Mouse (Mus musculus) heart, embryonic 15.5 days (tissue): Measurements from ENCODE around the gene Celsr1. TPM values are rescaled to one million over a fixed set of nuclear protein-coding genes. Genes with fewer than 3 reads are reported as not detected.

Experiments used
- ATAC-seq: fragments of 200-750 bp; cut with Nextera tagmentation; replicated peaks from 2 replicates; pipeline ENCODE4 v1.8.0; 2017; ENCODE audit warnings: low read depth, moderate TSS enrichment; ENCODE audit not compliant: insufficient number of reproducible peaks, insufficient read depth, low FRiP score
- H3K27ac ChIP-seq: fragments of 300-500 bp; sonication (generic); 2 replicates; pipeline ENCODE4 v1.5.1; 2015; ENCODE audit warnings: mild to moderate bottlenecking, inconsistent platforms
- H3K27me3 ChIP-seq: fragments of 300-500 bp; sonication (generic); 2 replicates; pipeline ENCODE4 v1.6.1; 2015; ENCODE audit warnings: inconsistent platforms
- H3K36me3 ChIP-seq: fragments of 300-500 bp; sonication (generic); 2 replicates; pipeline ENCODE4 v1.6.1; 2015; ENCODE audit warnings: mild to moderate bottlenecking, inconsistent platforms
- H3K4me1 ChIP-seq: fragments of 300-500 bp; sonication (generic); replicated peaks from 2 replicates; pipeline ENCODE4 v1.6.1; 2015; ENCODE audit warnings: inconsistent platforms
- H3K4me2 ChIP-seq: fragments of 300-500 bp; sonication (generic); 2 replicates; pipeline ENCODE4 v1.6.1; 2015; ENCODE audit warnings: inconsistent platforms, mild to moderate bottlenecking, moderate library complexity
- H3K4me3 ChIP-seq: fragments of 300-500 bp; sonication (generic); 2 replicates; pipeline ENCODE4 v1.5.1; 2015; ENCODE audit warnings: mild to moderate bottlenecking, inconsistent platforms
- H3K9ac ChIP-seq: fragments of 300-500 bp; sonication (generic); 2 replicates; pipeline ENCODE4 v1.6.1; 2015; ENCODE audit warnings: mild to moderate bottlenecking, inconsistent platforms
- H3K9me3 ChIP-seq: fragments of 300-500 bp; sonication (generic); replicated peaks from 2 replicates; pipeline ENCODE4 v1.6.1; 2016; ENCODE audit warnings: inconsistent platforms
- WGBS: fragments of 180-500 bp; shearing (Covaris S2); methylation state at CpG from one replicate; pipeline ENCODE4 v1.1.7; 2015; ENCODE audit warnings: mixed read lengths; 5-methylcytosine and 5-hydroxymethylcytosine counted together
- polyA plus RNA-seq: library from polyadenylated mRNA; unstranded; fragments of >200 nt; fragmentation: Nextera tagmentation; extraction: Ambion mirVana; gene quantifications from 2 replicates; pipeline ENCODE4 v1.2.1, GENCODE M21; 2015

Celsr1 gene
- polyA plus RNA-seq, 1 experiment from 2014 or later = 1.1 TPM

- Histone ChIP-seq H3K4me1 (peaks cover 40% of the 10 kb centered on the region), H3K36me3 (no peaks in the 10 kb centered on the region), H3K9me3 (no peaks in the 10 kb centered on the region), H3K4me3 (no peak overlapping the region), H3K9ac (no peak overlapping the region), H3K4me2 (no peak overlapping the region), H3K27me3 (no peaks in the 10 kb centered on the region), H3K27ac (no peak overlapping the region)
- WGBS = 54% methylated on average over 16 of the region's 16 CpGs
- no peak for ATAC-seq
These were observed 57.8 kb downstream of the Celsr1 start for GRCm38 (mm10) chr15:85975746-85976145.

GRCm38 (mm10) chr15:85971596-85971995 lies 62.0 kb downstream of the Celsr1 start:
- 77% methylated on average over 5 of the region's 5 CpGs for WGBS
- H3K27ac ChIP-seq = no peak overlapping the region
- ATAC-seq = no peak

GRCm38 (mm10) chr15:85970441-85970840 lies 63.1 kb downstream of the Celsr1 start:
- H3K27me3 ChIP-seq = no peaks in the 10 kb centered on the region
- no peak overlapping the region for H3K9ac ChIP-seq
- H3K36me3 ChIP-seq = no peaks in the 10 kb centered on the region
- H3K4me1 ChIP-seq = peaks cover 39% of the 10 kb centered on the region
- H3K4me3 ChIP-seq = no peak overlapping the region
- no peak overlapping the region for H3K4me2 ChIP-seq
- 52% methylated on average over 8 of the region's 8 CpGs for WGBS
- H3K9me3 ChIP-seq = no peaks in the 10 kb centered on the region
- peak overlapping the region; percentile 89; the same call in 1 of the 2 replicates for H3K27ac ChIP-seq
- ATAC-seq = no peak

More at GRCm38 (mm10) chr15:85971596-85971995, 62.0 kb downstream of the Celsr1 start:
- H3K9ac ChIP-seq = no peak overlapping the region
- H3K27me3 ChIP-seq = no peaks in the 10 kb centered on the region
- H3K4me2 ChIP-seq = no peak overlapping the region
- peaks cover 50% of the 10 kb centered on the region for H3K4me1 ChIP-seq
- H3K4me3 ChIP-seq = no peak overlapping the region
- no peaks in the 10 kb centered on the region for H3K36me3 ChIP-seq
- H3K9me3 ChIP-seq = no peaks in the 10 kb centered on the region

- Histone ChIP-seq H3K9me3 (no peaks in the 10 kb centered on the region), H3K36me3 (no peaks in the 10 kb centered on the region), H3K4me1 (peaks cover 32% of the 10 kb centered on the region), H3K4me2 (peak overlapping the region; percentile 35; the same call in 1 of the 2 replicates), H3K27me3 (no peaks in the 10 kb centered on the region), H3K27ac (peak overlapping the region; percentile 89), H3K9ac (no peak overlapping the region), H3K4me3 (no peak overlapping the region)
- WGBS = 43% methylated on average over 3 of the region's 3 CpGs
- ATAC-seq = peak; percentile 87
These were observed 63.8 kb downstream of the Celsr1 start for GRCm38 (mm10) chr15:85969707-85970153.

- Histone ChIP-seq H3K4me2 (no peak overlapping the region), H3K27ac (peak overlapping the region; percentile 68)
These were observed 64.3 kb downstream of the Celsr1 start for GRCm38 (mm10) chr15:85969291-85969690.

GRCm38 (mm10) chr15:85966032-85966431 lies 67.5 kb downstream of the Celsr1 start:
- H3K9me3 ChIP-seq = no peaks in the 10 kb centered on the region
- peaks cover 20% of the 10 kb centered on the region for H3K4me1 ChIP-seq
- WGBS = 87% methylated on average over 7 of the region's 7 CpGs
- no peak overlapping the region for H3K4me3 ChIP-seq
- H3K4me2 ChIP-seq = no peak overlapping the region
- H3K27ac ChIP-seq = no peak overlapping the region
- H3K36me3 ChIP-seq = no peaks in the 10 kb centered on the region
- ATAC-seq = no peak
- H3K27me3 ChIP-seq = no peaks in the 10 kb centered on the region
- no peak overlapping the region for H3K9ac ChIP-seq

More at GRCm38 (mm10) chr15:85969291-85969690, 64.3 kb downstream of the Celsr1 start:
- WGBS = 75% methylated on average over 7 of the region's 7 CpGs
- H3K36me3 ChIP-seq = no peaks in the 10 kb centered on the region
- peaks cover 28% of the 10 kb centered on the region for H3K4me1 ChIP-seq
- no peak overlapping the region for H3K4me3 ChIP-seq
- H3K9ac ChIP-seq = no peak overlapping the region
- no peaks in the 10 kb centered on the region for H3K9me3 ChIP-seq
- H3K27me3 ChIP-seq = no peaks in the 10 kb centered on the region
- peak; percentile 16; the same call in 1 of the 2 replicates for ATAC-seq

GRCm38 (mm10) chr15:85963279-85963840 lies 70.2 kb downstream of the Celsr1 start:
- no peak overlapping the region for H3K9ac ChIP-seq
- 68% methylated on average over 8 of the region's 8 CpGs for WGBS
- 0 out of 2 replicates have a peak, but pooled peaks cover 4% of the 10 kb centered on the region for H3K4me1 ChIP-seq
- H3K27me3 ChIP-seq = no peaks in the 10 kb centered on the region
- H3K36me3 ChIP-seq = no peaks in the 10 kb centered on the region
- H3K4me2 ChIP-seq = no peak overlapping the region
- no peaks in the 10 kb centered on the region for H3K9me3 ChIP-seq
- H3K27ac ChIP-seq = no peak overlapping the region
- no peak for ATAC-seq
- H3K4me3 ChIP-seq = no peak overlapping the region

GRCm38 (mm10) chr15:85962691-85963090 lies 70.9 kb downstream of the Celsr1 start:
- 0 out of 2 replicates have a peak, but pooled peaks cover 4% of the 10 kb centered on the region for H3K4me1 ChIP-seq
- H3K4me3 ChIP-seq = no peak overlapping the region
- no peak overlapping the region for H3K4me2 ChIP-seq
- no peak overlapping the region for H3K9ac ChIP-seq
- no peaks in the 10 kb centered on the region for H3K27me3 ChIP-seq
- 88% methylated on average over 8 of the region's 8 CpGs for WGBS
- no peaks in the 10 kb centered on the region for H3K36me3 ChIP-seq
- no peak overlapping the region for H3K27ac ChIP-seq
- H3K9me3 ChIP-seq = no peaks in the 10 kb centered on the region
- ATAC-seq = no peak

- no peak overlapping the region for H3K4me3 ChIP-seq
- H3K9me3 ChIP-seq = no peaks in the 10 kb centered on the region
- H3K4me1 ChIP-seq = 0 out of 2 replicates have a peak, but pooled peaks cover 4% of the 10 kb centered on the region
- no peaks in the 10 kb centered on the region for H3K27me3 ChIP-seq
- WGBS = 80% methylated on average over 4 of the region's 4 CpGs
- no peak for ATAC-seq
- H3K36me3 ChIP-seq = no peaks in the 10 kb centered on the region
- no peak overlapping the region for H3K27ac ChIP-seq
- H3K9ac ChIP-seq = no peak overlapping the region
- no peak overlapping the region for H3K4me2 ChIP-seq
These were observed 71.9 kb downstream of the Celsr1 start for GRCm38 (mm10) chr15:85961651-85962050.

- no peaks in the 10 kb centered on the region for H3K27me3 ChIP-seq
- H3K36me3 ChIP-seq = no peaks in the 10 kb centered on the region
- H3K9ac ChIP-seq = no peak overlapping the region
- ATAC-seq = no peak
- H3K9me3 ChIP-seq = no peaks in the 10 kb centered on the region
- no peak overlapping the region for H3K4me3 ChIP-seq
- H3K4me2 ChIP-seq = no peak overlapping the region
- no peak overlapping the region for H3K27ac ChIP-seq
- 68% methylated on average over 7 of the region's 7 CpGs for WGBS
- 0 out of 2 replicates have a peak, but pooled peaks cover 4% of the 10 kb centered on the region for H3K4me1 ChIP-seq
These were observed 72.4 kb downstream of the Celsr1 start for GRCm38 (mm10) chr15:85961131-85961530.

GRCm38 (mm10) chr15:85956202-85956601 lies 77.4 kb downstream of the Celsr1 start:
- no peak overlapping the region for H3K27ac ChIP-seq
- ATAC-seq = no peak
- 61% methylated on average over 6 of the region's 6 CpGs for WGBS

GRCm38 (mm10) chr15:85953458-85953857 lies 80.1 kb downstream of the Celsr1 start:
- H3K27ac ChIP-seq = no peak overlapping the region
- no peak overlapping the region for H3K9ac ChIP-seq
- H3K9me3 ChIP-seq = no peaks in the 10 kb centered on the region
- no peaks in the 10 kb centered on the region for H3K27me3 ChIP-seq
- no peak overlapping the region for H3K4me3 ChIP-seq
- H3K4me2 ChIP-seq = no peak overlapping the region
- 75% methylated on average over 6 of the region's 6 CpGs for WGBS
- no peaks in the 10 kb centered on the region for H3K36me3 ChIP-seq
- peaks cover 8% of the 10 kb centered on the region for H3K4me1 ChIP-seq
- ATAC-seq = no peak

More at GRCm38 (mm10) chr15:85956202-85956601, 77.4 kb downstream of the Celsr1 start:
- Histone ChIP-seq H3K4me1 (0 out of 2 replicates have a peak, but pooled peaks cover 4% of the 10 kb centered on the region), H3K9ac (no peak overlapping the region), H3K27me3 (no peaks in the 10 kb centered on the region), H3K4me3 (no peak overlapping the region), H3K36me3 (no peaks in the 10 kb centered on the region), H3K4me2 (no peak overlapping the region), H3K9me3 (no peaks in the 10 kb centered on the region)
